Mouse (Mus musculus) lung, adult 18-20 months (tissue): ENCODE measurements around the gene Eps8.

Experiments used
- DNase-seq, 2 experiments: peaks; one replicate each; pipeline ENCODE4 v3.0.0; 2022; ENCODE audit warnings: mixed read lengths in 2 of 2

Gene Eps8

GRCm38 (mm10) chr6:137565454-137565853 lies 89.2 kb downstream of the Eps8 start:
- no peak for DNase-seq

- peak; percentile 58 to 80 for DNase-seq
These were observed 94.3 kb downstream of the Eps8 start for GRCm38 (mm10) chr6:137560358-137560859.

- DNase-seq, result peak; percentile 84
These were observed 95.8 kb downstream of the Eps8 start for GRCm38 (mm10) chr6:137558840-137559239.

GRCm38 (mm10) chr6:137557671-137558070 lies 97.0 kb downstream of the Eps8 start:
- peak in 1 of 2 experiments; percentile 24 for DNase-seq

- no peak for DNase-seq
These were observed 97.5 kb downstream of the Eps8 start for GRCm38 (mm10) chr6:137557159-137557558.

GRCm38 (mm10) chr6:137556636-137557035 lies 98.0 kb downstream of the Eps8 start:
- no peak for DNase-seq

- peak in 1 of 2 experiments; percentile 67 for DNase-seq
These were observed 104.5 kb downstream of the Eps8 start for GRCm38 (mm10) chr6:137550181-137550580.

- no peak for DNase-seq
These were observed 106.1 kb downstream of the Eps8 start for GRCm38 (mm10) chr6:137548613-137549012.

- no peak for DNase-seq
These were observed 107.1 kb downstream of the Eps8 start for GRCm38 (mm10) chr6:137547555-137547954.

GRCm38 (mm10) chr6:137546101-137546500 lies 108.6 kb downstream of the Eps8 start:
- DNase-seq, result no peak

GRCm38 (mm10) chr6:137545341-137545740 lies 109.3 kb downstream of the Eps8 start:
- DNase-seq, result no peak

- no peak for DNase-seq
These were observed 112.2 kb downstream of the Eps8 start for GRCm38 (mm10) chr6:137542231-137543152.

- DNase-seq, result peak; percentile 40 to 49
These were observed 113.2 kb downstream of the Eps8 start for GRCm38 (mm10) chr6:137541216-137542176.

GRCm38 (mm10) chr6:137540800-137541199 lies 113.9 kb downstream of the Eps8 start:
- peak; percentile 56 to 80 for DNase-seq

GRCm38 (mm10) chr6:137540346-137540745 lies 114.3 kb downstream of the Eps8 start:
- DNase-seq, result no peak

- no peak for DNase-seq
These were observed 115.5 kb downstream of the Eps8 start for GRCm38 (mm10) chr6:137539219-137539618.

GRCm38 (mm10) chr6:137532758-137533157 lies 121.9 kb downstream of the Eps8 start:
- DNase-seq, result no peak

GRCm38 (mm10) chr6:137525769-137526168 lies 128.9 kb downstream of the Eps8 start:
- no peak for DNase-seq

GRCm38 (mm10) chr6:137520343-137520704 lies 134.4 kb downstream of the Eps8 start:
- no peak for DNase-seq

- no peak for DNase-seq
These were observed 134.9 kb downstream of the Eps8 start for GRCm38 (mm10) chr6:137519529-137520342.

GRCm38 (mm10) chr6:137514872-137515271 lies 139.8 kb downstream of the Eps8 start:
- DNase-seq, result no peak

- no peak for DNase-seq
These were observed 141.9 kb downstream of the Eps8 start for GRCm38 (mm10) chr6:137512753-137513152.
